Mouse (Mus musculus) cerebellum, postnatal 25 days (tissue): Measurements from ENCODE around the gene Lelp1.

ENCODE experiments used
- DNase-seq, 2 experiments: peaks; one replicate each; pipeline ENCODE4 v3.0.0; 2021; ENCODE audit warnings: mixed read lengths in 2 of 2

The Lelp1 gene

DNA sequence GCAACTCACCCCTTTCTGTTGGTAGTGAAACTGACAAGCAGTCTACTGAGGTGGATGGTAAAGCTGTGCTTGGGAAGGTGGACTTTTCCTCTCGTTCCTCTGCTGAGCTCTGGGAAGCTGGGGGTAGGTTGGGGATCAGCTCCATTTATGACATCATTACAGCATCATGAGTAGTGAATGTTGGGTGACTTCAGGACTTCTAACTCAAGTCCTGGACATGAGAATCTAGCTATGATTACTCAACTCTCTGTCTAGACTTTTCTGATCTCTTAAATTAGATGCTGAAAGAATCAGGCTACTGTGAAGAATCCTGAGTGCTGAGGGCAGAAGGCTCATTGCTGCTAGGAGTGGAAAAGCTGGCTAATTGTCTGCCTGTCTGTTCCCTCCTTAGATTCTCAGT lies at the start of gene Lelp1:
Gene Lelp1, minus strand, starts transcription at position 101 of the 400 bp plus-strand sequence.
- no peak for DNase-seq

DNA sequence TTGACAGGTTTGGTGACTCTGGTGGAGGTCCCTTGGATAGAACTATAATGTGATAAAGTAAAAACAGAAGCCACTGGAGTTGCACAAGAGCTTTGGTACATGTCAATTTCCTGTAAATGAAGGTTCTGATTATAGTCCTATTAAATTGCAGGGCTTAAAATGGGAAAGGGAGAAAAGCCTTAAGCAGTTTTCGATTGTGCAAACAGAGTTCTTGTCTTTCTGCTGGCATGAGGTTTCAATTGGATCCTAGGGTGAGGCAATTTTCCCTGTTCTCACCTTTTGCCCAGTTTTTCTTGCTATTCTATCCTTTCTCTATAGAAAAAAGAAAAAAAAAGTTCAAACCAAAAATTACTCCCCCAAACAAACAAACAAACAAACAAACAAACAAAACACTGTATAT lies 34.3 kb upstream of the Lelp1 start:
- DNase-seq: no peak

- no peak for DNase-seq
These were observed 27.3 kb upstream of the Lelp1 start for GRCm38 (mm10) chr3:92169847-92170246.

GRCm38 (mm10) chr3:92153322-92153721 lies 10.8 kb upstream of the Lelp1 start:
- DNase-seq: peak in 1 of 2 experiments; percentile 35

DNA sequence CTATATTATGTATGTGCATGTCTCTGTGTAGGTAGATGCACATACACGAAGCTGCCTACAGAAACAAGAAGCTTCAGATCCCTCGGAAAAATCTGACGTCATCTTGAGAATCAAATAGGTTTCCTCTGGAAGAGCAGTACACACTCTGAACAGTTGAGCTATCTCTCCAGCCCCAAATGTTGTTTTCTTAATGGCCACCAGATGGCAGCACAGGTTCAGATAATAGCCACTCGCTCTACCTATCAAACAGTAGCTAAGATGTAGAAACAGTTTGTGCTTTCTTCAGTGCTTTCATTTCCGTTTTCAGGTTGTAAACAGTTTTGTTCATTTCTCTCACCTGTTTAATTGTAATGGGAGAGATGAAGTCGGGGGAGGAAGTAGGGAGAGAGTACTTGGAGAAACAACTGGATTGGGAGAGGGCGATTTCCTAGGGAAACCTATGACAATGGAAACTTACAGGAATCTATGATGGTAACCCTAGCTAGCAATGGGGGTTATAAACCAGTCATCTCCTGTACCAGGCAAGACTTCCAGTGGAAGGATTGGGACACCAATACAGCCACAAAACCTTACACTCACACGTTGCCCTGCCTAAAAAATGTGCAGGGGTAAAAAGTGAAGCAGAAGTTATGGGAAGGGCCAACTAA lies 8.2 kb upstream of the Lelp1 start:
- peak; percentile 7 to 47 for DNase-seq

DNA sequence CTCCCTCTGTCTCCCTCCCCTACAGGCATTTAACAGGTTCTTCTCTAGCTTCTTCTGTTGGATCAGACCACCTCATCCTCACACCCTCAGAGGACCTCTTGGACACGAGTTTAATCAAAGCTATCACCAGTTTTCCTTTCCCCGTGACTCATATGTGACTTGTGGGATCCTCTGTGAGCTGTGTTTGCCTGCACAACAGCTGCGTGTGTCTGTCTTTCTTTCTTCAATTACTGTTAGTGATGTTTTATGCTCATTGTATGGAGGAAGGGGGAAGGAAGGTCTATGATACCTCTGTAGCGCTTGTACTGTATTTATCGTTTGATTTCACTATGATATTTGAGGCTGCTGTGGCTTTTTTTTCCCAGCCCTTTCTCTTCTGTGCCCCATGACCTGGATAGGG lies 5.4 kb upstream of the Lelp1 start:
- no peak for DNase-seq

DNA sequence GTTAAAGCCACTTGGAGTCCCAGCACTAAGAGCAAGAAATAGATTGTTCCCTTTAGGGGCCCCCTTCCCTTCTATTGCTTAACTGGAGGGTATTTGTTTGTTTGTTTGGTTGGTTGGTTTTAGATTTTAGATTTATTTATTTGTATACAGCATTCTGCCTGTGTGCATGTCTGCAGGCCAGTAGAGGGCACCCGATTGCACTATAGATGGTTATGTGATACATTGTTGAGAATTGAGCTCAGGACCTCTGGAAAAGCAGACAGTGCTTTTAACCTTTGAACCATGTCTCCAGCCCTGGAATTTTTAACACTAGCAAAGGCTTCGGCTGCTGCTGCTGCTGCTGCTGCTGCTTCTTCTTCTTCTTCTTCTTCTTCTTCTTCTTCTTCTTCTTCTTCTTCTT lies 4.9 kb upstream of the Lelp1 start:
- no peak for DNase-seq

- no peak for DNase-seq
These were observed 18.7 kb downstream of the Lelp1 start, which contains the start of gene Prr9 for GRCm38 (mm10) chr3:92123847-92124246. Prr9 (minus strand) TSS chr3:92123947.

- no peak for DNase-seq
These were observed 21.6 kb downstream of the Lelp1 start for GRCm38 (mm10) chr3:92120902-92121301.

GRCm38 (mm10) chr3:92117930-92118329 lies 24.6 kb downstream of the Lelp1 start:
- DNase-seq: no peak

DNA sequence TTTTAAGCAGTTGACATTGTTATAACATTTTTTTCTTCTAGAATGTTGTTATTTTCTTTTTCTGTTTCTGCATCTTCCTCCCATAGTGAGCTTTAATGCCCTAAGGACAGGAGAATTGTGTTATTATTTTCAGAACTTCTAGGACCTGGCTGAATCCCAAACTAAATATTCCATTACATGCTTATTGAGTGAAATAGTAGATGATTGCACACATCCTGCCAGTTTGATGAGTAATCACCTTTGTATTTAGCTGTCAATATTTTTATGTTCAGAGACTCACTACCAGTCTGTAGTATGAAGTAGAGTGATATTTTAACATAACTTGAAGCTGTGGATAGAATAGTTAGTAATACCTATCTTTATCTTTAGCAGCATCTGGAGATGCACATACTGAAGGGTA lies 31.0 kb downstream of the Lelp1 start:
- DNase-seq: no peak

GRCm38 (mm10) chr3:92110790-92111189 lies 31.8 kb downstream of the Lelp1 start:
- no peak for DNase-seq

- peak in 1 of 2 experiments; percentile 12 for DNase-seq
These were observed 36.0 kb downstream of the Lelp1 start for GRCm38 (mm10) chr3:92106582-92106981.
